Mouse (Mus musculus): ENCODE data around the gene Tecr. TPM values are rescaled to one million over a fixed set of nuclear protein-coding genes. Genes with fewer than 3 reads are reported as not detected.
A peak's percentile ranks its signal among the peaks of the same experiment; 100 is the strongest.

Tecr gene
- polyA plus RNA-seq, 1 experiment from 2014 or later: 1,396 TPM

DNA sequence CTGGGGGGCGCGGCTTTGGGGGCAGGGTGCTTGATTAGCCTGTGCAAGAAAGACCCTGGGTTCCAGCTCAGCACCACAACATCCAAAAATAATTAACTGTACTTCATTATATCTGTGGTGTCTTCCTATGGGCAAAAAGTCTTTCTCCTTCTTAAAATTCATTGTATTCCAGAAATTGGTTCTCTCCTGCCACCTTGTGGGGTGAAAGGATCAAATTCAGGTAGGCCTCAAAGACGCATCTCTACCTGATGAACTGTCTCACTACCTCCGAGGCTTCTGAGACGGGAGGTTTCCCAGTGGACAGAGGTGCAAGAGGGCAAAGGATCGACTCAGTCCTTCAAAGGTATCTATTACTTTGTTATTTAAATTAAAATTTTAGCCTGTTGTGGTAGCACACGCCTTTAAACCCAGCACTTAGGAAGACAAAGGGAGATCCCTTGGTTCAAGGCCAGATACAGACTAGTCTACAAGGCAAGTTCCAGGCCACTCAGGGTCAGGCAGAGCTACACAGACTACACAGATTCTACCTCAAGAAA, 17.2 kb downstream of the Tecr start:
- Histone ChIP-seq H3K4me1 (replicated peaks) (peaks cover 70% of the 10 kb centered on the region), H3K4me2 (peak overlapping the region; percentile 66), H3K27me3 (no peaks in the 10 kb centered on the region), H3K9ac (no peak overlapping the region), H3K27ac (replicated peaks) (no peak overlapping the region), H3K9me3 (no peaks in the 10 kb centered on the region), H3K4me3 (peak overlapping the region; percentile 7; the same call in 1 of the 2 replicates), H3K36me3 (peaks cover 8% of the 10 kb centered on the region)
- ATAC-seq (ENCODE audit: low FRiP score, low read depth): no peak
- WGBS: 81% methylated on average over 7 of the region's 7 CpGs

DNA sequence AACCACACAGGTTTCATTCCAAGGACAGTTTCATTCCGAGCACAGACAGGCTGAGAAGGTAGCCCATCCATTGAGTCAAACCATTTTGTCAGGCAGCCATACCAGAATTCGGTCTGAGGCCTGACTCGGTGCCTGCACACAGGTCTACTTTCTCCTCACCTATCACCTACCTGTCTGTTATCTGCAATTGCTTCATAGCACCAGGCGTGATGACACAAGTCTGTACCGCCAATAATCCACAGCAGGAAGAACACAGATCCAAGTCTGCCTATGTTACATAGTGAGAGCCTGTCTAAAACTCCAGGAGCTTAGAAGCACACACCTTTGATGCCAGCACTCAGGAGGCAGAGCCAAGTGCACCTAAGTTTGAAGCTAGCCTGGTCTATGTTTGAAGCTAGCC, 18.9 kb downstream of the Tecr start:
- Histone ChIP-seq H3K4me1 (replicated peaks) (peaks cover 76% of the 10 kb centered on the region), H3K4me2 (peak overlapping the region; percentile 31; the same call in 1 of the 2 replicates), H3K4me3 (no peak overlapping the region), H3K9ac (no peak overlapping the region), H3K36me3 (peaks cover 8% of the 10 kb centered on the region), H3K9me3 (no peaks in the 10 kb centered on the region), H3K27ac (replicated peaks) (no peak overlapping the region), H3K27me3 (no peaks in the 10 kb centered on the region)
- 95% methylated on average over 5 of the region's 5 CpGs for WGBS
- ATAC-seq (ENCODE audit: low FRiP score, low read depth): no peak

- Histone ChIP-seq H3K9ac (no peak overlapping the region), H3K36me3 (peaks cover 8% of the 10 kb centered on the region), H3K27ac (replicated peaks) (no peak overlapping the region), H3K4me2 (no peak overlapping the region; the same call in 1 of the 2 replicates), H3K27me3 (no peaks in the 10 kb centered on the region), H3K4me3 (no peak overlapping the region), H3K4me1 (replicated peaks) (peaks cover 76% of the 10 kb centered on the region), H3K9me3 (no peaks in the 10 kb centered on the region)
- 90% methylated on average over 6 of the region's 6 CpGs for WGBS
- no peak for ATAC-seq (ENCODE audit: low FRiP score, low read depth)
Observed at GRCm38 (mm10) chr8:83587644-83588043, 20.1 kb downstream of the Tecr start.

GRCm38 (mm10) chr8:83585333-83585732, 22.4 kb downstream of the Tecr start:
- Histone ChIP-seq H3K4me1 (replicated peaks) (peaks cover 66% of the 10 kb centered on the region), H3K9me3 (no peaks in the 10 kb centered on the region), H3K36me3 (peaks cover 8% of the 10 kb centered on the region), H3K27ac (replicated peaks) (no peak overlapping the region), H3K4me2 (no peak overlapping the region), H3K4me3 (no peak overlapping the region), H3K9ac (no peak overlapping the region), H3K27me3 (no peaks in the 10 kb centered on the region)
- no peak for ATAC-seq (ENCODE audit: low FRiP score, low read depth)
- 76% methylated on average over 3 of the region's 3 CpGs for WGBS

DNA sequence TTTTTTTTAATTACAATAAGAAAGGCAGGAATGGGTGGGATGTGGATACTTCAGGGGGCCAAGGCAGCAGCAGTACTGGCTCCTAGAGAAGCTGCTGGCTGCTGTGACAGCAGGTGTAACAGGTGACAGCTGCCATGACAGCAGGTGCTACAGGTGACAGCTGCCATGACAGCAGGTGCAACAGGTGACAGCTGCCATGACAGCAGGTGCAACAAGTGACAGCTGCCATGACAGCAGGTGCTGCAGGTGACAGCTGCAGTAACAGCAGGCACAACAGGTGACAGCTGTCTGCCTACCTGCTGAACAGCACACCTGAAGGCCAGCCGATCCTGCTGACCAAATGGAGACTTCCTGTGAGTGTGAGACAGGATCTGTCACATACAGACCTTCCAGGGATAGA, 23.0 kb downstream of the Tecr start:
- Histone ChIP-seq H3K27me3 (no peaks in the 10 kb centered on the region), H3K4me3 (no peak overlapping the region), H3K36me3 (peaks cover 8% of the 10 kb centered on the region), H3K4me1 (replicated peaks) (peaks cover 66% of the 10 kb centered on the region), H3K9ac (no peak overlapping the region), H3K27ac (replicated peaks) (no peak overlapping the region), H3K4me2 (no peak overlapping the region), H3K9me3 (no peaks in the 10 kb centered on the region)
- 88% methylated on average over 1 of the region's 1 CpGs for WGBS
- no peak for ATAC-seq (ENCODE audit: low FRiP score, low read depth)

GRCm38 (mm10) chr8:83583236-83583635, 24.5 kb downstream of the Tecr start:
- no peak for ATAC-seq (ENCODE audit: low FRiP score, low read depth)
- peaks cover 6% of the 10 kb centered on the region for H3K36me3 ChIP-seq
- 90% methylated on average over 15 of the region's 15 CpGs for WGBS

DNA sequence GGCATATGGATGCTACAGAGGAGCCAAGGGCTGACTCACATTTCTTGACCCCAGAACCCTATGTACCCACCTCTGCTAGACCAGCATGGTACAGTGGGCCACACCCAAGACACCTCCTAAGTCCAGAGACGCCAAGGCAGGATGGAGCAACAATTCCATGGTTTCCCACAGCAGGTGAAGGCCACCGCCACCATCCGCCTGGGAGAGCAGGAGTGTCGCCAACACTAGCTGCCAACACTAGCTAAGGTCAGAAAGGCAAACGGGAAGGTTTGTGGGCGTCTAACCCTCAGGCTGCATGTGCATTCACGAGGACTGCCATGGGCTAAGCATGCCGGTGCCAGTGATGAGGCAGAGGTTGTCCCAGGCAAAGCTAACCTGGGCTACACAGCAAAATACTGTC, 25.5 kb downstream of the Tecr start:
- Histone ChIP-seq H3K9ac (no peak overlapping the region), H3K4me1 (replicated peaks) (peaks cover 63% of the 10 kb centered on the region), H3K4me3 (no peak overlapping the region), H3K27ac (replicated peaks) (no peak overlapping the region), H3K4me2 (no peak overlapping the region), H3K9me3 (no peaks in the 10 kb centered on the region), H3K36me3 (no peaks in the 10 kb centered on the region), H3K27me3 (no peaks in the 10 kb centered on the region)
- ATAC-seq (ENCODE audit: low FRiP score, low read depth): no peak
- WGBS: 88% methylated on average over 8 of the region's 8 CpGs

More at GRCm38 (mm10) chr8:83583236-83583635, 24.5 kb downstream of the Tecr start:
- H3K9me3 ChIP-seq: no peaks in the 10 kb centered on the region
- H3K4me2 ChIP-seq: no peak overlapping the region
- H3K4me1 ChIP-seq (replicated peaks): peaks cover 65% of the 10 kb centered on the region
- H3K4me3 ChIP-seq: no peak overlapping the region
- H3K9ac ChIP-seq: no peak overlapping the region
- H3K27ac ChIP-seq (replicated peaks): no peak overlapping the region
- H3K27me3 ChIP-seq: no peaks in the 10 kb centered on the region

GRCm38 (mm10) chr8:83580826-83581225, 26.9 kb downstream of the Tecr start:
- H3K9ac ChIP-seq: no peak overlapping the region
- H3K27ac ChIP-seq (replicated peaks): no peak overlapping the region
- no peak for ATAC-seq (ENCODE audit: low FRiP score, low read depth)
- H3K9me3 ChIP-seq: no peaks in the 10 kb centered on the region
- 91% methylated on average over 8 of the region's 8 CpGs for WGBS
- peaks cover 72% of the 10 kb centered on the region for H3K4me1 ChIP-seq (replicated peaks)
- H3K27me3 ChIP-seq: no peaks in the 10 kb centered on the region
- no peak overlapping the region for H3K4me3 ChIP-seq
- no peaks in the 10 kb centered on the region for H3K36me3 ChIP-seq
- no peak overlapping the region for H3K4me2 ChIP-seq

DNA sequence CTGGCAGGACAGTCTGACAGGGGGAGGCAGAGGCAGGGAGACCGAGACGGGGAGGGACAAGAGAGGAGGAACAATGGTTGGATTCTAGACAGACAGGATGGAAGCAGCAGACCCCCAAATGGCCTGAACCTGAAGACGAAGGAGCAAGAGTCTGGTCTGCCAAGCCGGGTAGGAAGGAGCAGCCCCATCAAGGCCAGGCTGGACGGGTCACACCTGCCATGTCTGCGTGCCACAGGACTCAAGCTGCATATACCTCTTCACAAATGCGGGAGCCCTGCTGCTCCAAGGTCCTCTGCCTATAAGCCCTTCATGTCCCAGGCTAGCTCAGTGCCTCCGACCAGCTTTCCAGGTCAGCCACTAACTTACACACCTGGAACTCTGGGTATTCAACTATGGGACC, 28.1 kb downstream of the Tecr start:
- Histone ChIP-seq H3K4me2 (no peak overlapping the region), H3K4me3 (no peak overlapping the region), H3K4me1 (replicated peaks) (peaks cover 70% of the 10 kb centered on the region), H3K9ac (0 out of 2 replicates have a peak overlapping the region, but pooled peaks have one; percentile 22), H3K36me3 (no peaks in the 10 kb centered on the region), H3K27ac (replicated peaks) (no peak overlapping the region), H3K9me3 (no peaks in the 10 kb centered on the region), H3K27me3 (no peaks in the 10 kb centered on the region)
- ATAC-seq (ENCODE audit: low FRiP score, low read depth): no peak
- 89% methylated on average over 8 of the region's 8 CpGs for WGBS

DNA sequence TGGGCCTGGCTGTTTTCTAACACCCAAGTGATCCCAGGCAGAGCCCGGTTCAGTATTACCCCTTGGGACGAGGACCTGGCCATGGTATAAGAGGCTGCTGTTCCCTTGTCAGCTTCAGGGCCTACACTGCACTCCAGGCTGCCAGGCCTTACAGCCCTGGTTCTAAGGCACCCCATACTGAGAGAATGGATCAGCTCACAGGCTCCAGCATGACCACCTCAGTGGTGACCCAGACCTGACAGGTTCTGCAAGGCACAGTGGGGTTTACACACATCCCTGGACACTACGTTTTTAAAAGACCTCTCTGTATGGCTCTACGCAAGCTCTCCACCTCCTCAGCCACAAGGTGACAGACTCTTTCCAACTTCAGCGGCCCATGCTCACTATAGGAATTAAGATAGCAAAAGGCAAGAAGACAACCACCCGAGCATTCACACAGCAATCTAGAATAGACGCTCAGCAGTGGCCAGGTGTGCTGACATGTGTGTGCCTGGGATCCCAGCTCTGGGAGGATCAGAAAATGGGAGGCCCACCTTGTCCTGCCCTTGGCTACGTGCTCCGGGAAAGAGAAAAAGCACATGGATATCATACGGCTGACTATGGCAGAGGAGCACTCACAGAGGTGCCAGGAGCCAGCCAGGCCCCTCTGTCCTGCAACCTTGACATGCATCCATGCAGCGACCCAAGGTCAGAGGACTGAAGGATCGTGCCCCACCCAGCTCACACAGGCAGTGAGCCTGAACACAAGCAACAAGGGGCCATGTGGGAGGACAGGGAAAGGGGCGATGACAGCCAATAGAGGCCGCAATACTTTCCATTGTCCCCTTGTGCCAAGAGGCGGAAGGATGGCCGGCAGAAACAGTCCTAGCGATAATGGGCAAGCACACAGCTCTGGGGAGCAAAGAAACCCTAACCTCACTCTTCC, 29.4 kb downstream of the Tecr start:
- no peak for ATAC-seq (ENCODE audit: low FRiP score, low read depth)
- Histone ChIP-seq H3K4me2 (no peak overlapping the region), H3K9ac (0 out of 2 replicates have a peak overlapping the region, but pooled peaks have one; percentile 22), H3K27ac (replicated peaks) (no peak overlapping the region), H3K36me3 (no peaks in the 10 kb centered on the region), H3K4me3 (no peak overlapping the region), H3K4me1 (replicated peaks) (peaks cover 77% of the 10 kb centered on the region), H3K27me3 (no peaks in the 10 kb centered on the region), H3K9me3 (no peaks in the 10 kb centered on the region)
- WGBS: 72% methylated on average over 17 of the region's 17 CpGs

DNA sequence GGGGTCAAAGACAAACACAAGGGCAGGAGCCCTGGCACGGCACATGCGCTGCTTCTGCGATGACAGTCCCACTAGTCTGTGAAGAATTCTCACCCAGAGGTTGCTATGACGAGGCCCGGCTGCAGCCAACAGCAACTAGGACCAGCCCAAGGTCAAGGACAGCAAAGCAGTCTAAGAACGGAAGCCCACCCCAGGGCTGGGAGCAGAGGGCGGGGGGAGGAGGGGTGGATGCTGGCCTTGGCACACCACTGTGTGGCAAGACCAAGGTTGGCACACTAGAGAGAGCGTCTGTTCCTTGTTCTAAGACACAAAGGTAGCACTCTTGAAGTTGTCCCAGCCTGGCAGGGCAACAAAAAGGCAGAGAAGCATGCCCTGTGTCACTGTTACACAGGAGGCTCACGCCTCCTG, 30.4 kb downstream of the Tecr start:
- no peaks in the 10 kb centered on the region for H3K27me3 ChIP-seq
- H3K4me1 ChIP-seq (replicated peaks): peaks cover 69% of the 10 kb centered on the region
- ATAC-seq (ENCODE audit: low FRiP score, low read depth): 0 out of 2 replicates have a peak, but pooled peaks have one; percentile 15
- H3K36me3 ChIP-seq: peaks cover 9% of the 10 kb centered on the region
- no peak overlapping the region for H3K4me2 ChIP-seq
- no peak overlapping the region for H3K4me3 ChIP-seq
- 50% methylated on average over 9 of the region's 9 CpGs for WGBS
- no peak overlapping the region for H3K27ac ChIP-seq (replicated peaks)
- no peaks in the 10 kb centered on the region for H3K9me3 ChIP-seq
- H3K9ac ChIP-seq: no peak overlapping the region

- Histone ChIP-seq H3K4me1 (replicated peaks) (peaks cover 64% of the 10 kb centered on the region), H3K4me3 (no peak overlapping the region), H3K9me3 (no peaks in the 10 kb centered on the region), H3K36me3 (peaks cover 14% of the 10 kb centered on the region), H3K27ac (replicated peaks) (no peak overlapping the region), H3K27me3 (no peaks in the 10 kb centered on the region), H3K4me2 (no peak overlapping the region), H3K9ac (no peak overlapping the region)
- 73% methylated on average over 4 of the region's 4 CpGs for WGBS
- ATAC-seq (ENCODE audit: low FRiP score, low read depth): no peak
Observed at GRCm38 (mm10) chr8:83576921-83577320, 30.9 kb downstream of the Tecr start.
